In genomic region chr15:96688036-96688435, GRCm38 (mm10) we compare ENCODE assay signal across 19 mouse cellular contexts. TPM values are rescaled to one million over a fixed set of nuclear protein-coding genes. Genes with fewer than 3 reads are reported as not detected.
DNase-seq lines count a peak whose midpoint lies in the region.
"Had no signal": no experiment of that assay in that cellular context is flagged by ENCODE, and none has a peak within 500 bp of the region (broad histone marks: within the 10 kb centered on the region; RNA-seq: fewer than 3 reads in every experiment).

No protein-coding gene starts in this region.

- peak; percentile 65 for DNase-seq in cerebellum, adult 11-12 months
- no peak for DNase-seq in cerebellum, adult 11 months
- peak; percentile 85 for DNase-seq in heart, adult 11 months
- DNase-seq in heart, adult 9 months (ENCODE audit: low spot score in 2 of 2) = no peak
- DNase-seq in NIH3T3 (ENCODE audit: low read depth) = peak; percentile 47
- peak; percentile 68 to 83 for DNase-seq in cerebellum, postnatal 14 days
- DNase-seq in urinary bladder, postnatal 4 days (ENCODE audit: low spot score in 2 of 2) = no peak
- DNase-seq in gastrocnemius, postnatal 14 days = no peak
- DNase-seq: adrenal gland, postnatal 25 days; heart, postnatal 4 days; kidney, adult 11 months; kidney, postnatal 10 days; layer of hippocampus, postnatal 36 days; liver; lung, adult 18-20 months; lung, postnatal 14 days; midbrain, embryonic 14.5 days; right cerebral cortex, postnatal 25 days; thymus, adult 18-20 months had no signal

- intact Hi-C loops in gastrocnemius, postnatal 14 days (cut with DNase I; ENCODE audit: low total_unique reads) = no loop called here

RNA-seq across cellular contexts. Expression of gene Slc38a2, which starts 11.5 kb away (rescaled TPM):
- total RNA-seq in gastrocnemius, postnatal 14 days (2021) = 100 to 1,000 TPM in 1 of 2 experiments, 10 to 100 TPM in 1; 73.6 to 103 TPM

RNA-seq across cellular contexts. Expression of gene Slc38a1, which starts 45.3 kb away (rescaled TPM):
- 1 to 10 TPM; 3.1 to 4.1 TPM for total RNA-seq in gastrocnemius, postnatal 14 days (2021)

Comparison
In these comparisons a context has a peak if more than half of its experiments do, and no peak if none do; other contexts are left out.
1. DNase-seq: peak in cerebellum, adult 11-12 months (single experiment), heart, adult 11 months (single experiment), NIH3T3 (single experiment) and cerebellum, postnatal 14 days (2 of 2); none in cerebellum, adult 11 months (single experiment), heart, adult 9 months (0 of 2), urinary bladder, postnatal 4 days (0 of 2) and gastrocnemius, postnatal 14 days (single experiment).